Mouse (Mus musculus) olfactory bulb, adult 2 months (tissue): Measurements from ENCODE around the gene Dnajb7.

Experiments used
- CTCF ChIP-seq: fragments of 200-500 bp; IDR thresholded peaks from 2 replicates; pipeline ENCODE4 v1.5.1; 2012; ENCODE audit warnings: low read depth, mild to moderate bottlenecking, low read length, moderate library complexity; ENCODE audit not compliant: insufficient read depth
- POLR2A ChIP-seq: fragments of 200-500 bp; IDR thresholded peaks from 2 replicates; pipeline ENCODE4 v1.6.1; 2012; ENCODE audit warnings: mild to moderate bottlenecking, low read depth, low read length, moderate library complexity; ENCODE audit not compliant: insufficient read depth

- no peak for TF ChIP-seq POLR2A
- TF ChIP-seq CTCF = no peak
Observed at GRCm38 (mm10) chr15:81399297-81399637, 8.8 kb downstream of the Dnajb7 start.
